Mouse (Mus musculus): ENCODE measurements around the gene Naif1.

Naif1 gene

GRCm38 (mm10) chr2:32427720-32428119, 22.5 kb upstream of the Naif1 start:
- no peak for DNase-seq (ENCODE audit: low spot score in 2 of 2)

- no peak for DNase-seq (ENCODE audit: low spot score in 2 of 2)
Measured at GRCm38 (mm10) chr2:32428262-32428722, 22.0 kb upstream of the Naif1 start.

- no peak for DNase-seq (ENCODE audit: low spot score in 2 of 2)
Measured at GRCm38 (mm10) chr2:32429215-32429891, 20.9 kb upstream of the Naif1 start.

GRCm38 (mm10) chr2:32430701-32431676, 19.3 kb upstream of the Naif1 start:
- DNase-seq (ENCODE audit: low spot score in 2 of 2): no peak

GRCm38 (mm10) chr2:32436686-32437372, 13.4 kb upstream of the Naif1 start:
- DNase-seq (ENCODE audit: low spot score in 2 of 2): no peak

- no peak for DNase-seq (ENCODE audit: low spot score in 2 of 2)
Measured at GRCm38 (mm10) chr2:32437612-32438166, 12.6 kb upstream of the Naif1 start.

GRCm38 (mm10) chr2:32438733-32439132, 11.5 kb upstream of the Naif1 start:
- no peak for DNase-seq (ENCODE audit: low spot score in 2 of 2)

GRCm38 (mm10) chr2:32439177-32439576, 11.1 kb upstream of the Naif1 start:
- no peak for DNase-seq (ENCODE audit: low spot score in 2 of 2)

GRCm38 (mm10) chr2:32440164-32440563, 10.1 kb upstream of the Naif1 start:
- no peak for DNase-seq (ENCODE audit: low spot score in 2 of 2)

GRCm38 (mm10) chr2:32440632-32441031, 9.6 kb upstream of the Naif1 start:
- DNase-seq (ENCODE audit: low spot score in 2 of 2): no peak

- DNase-seq (ENCODE audit: low spot score in 2 of 2): no peak
Measured at GRCm38 (mm10) chr2:32441550-32441949, 8.7 kb upstream of the Naif1 start.

- no peak for DNase-seq (ENCODE audit: low spot score in 2 of 2)
Measured at GRCm38 (mm10) chr2:32445535-32445934, 4.7 kb upstream of the Naif1 start.

- DNase-seq (ENCODE audit: low spot score in 2 of 2): peak; percentile 76 to 80
Measured at GRCm38 (mm10) chr2:32447264-32447936, 2.9 kb upstream of the Naif1 start.

- no peak for DNase-seq (ENCODE audit: low spot score in 2 of 2)
Measured at GRCm38 (mm10) chr2:32448480-32448879, 1.8 kb upstream of the Naif1 start.

GRCm38 (mm10) chr2:32450881-32451844, 906 bp downstream of the Naif1 start, which contains the start of gene Slc25a25:
Gene Slc25a25 (minus strand): TSS chr2:32451445.
- DNase-seq (ENCODE audit: low spot score in 2 of 2): peak; percentile 97

GRCm38 (mm10) chr2:32451870-32452372, 1.7 kb downstream of the Naif1 start:
- peak; percentile 99 for DNase-seq (ENCODE audit: low spot score in 2 of 2)

GRCm38 (mm10) chr2:32452441-32452971, 2.2 kb downstream of the Naif1 start:
- DNase-seq (ENCODE audit: low spot score in 2 of 2): no peak

- no peak for DNase-seq (ENCODE audit: low spot score in 2 of 2)
Measured at GRCm38 (mm10) chr2:32453641-32454303, 3.5 kb downstream of the Naif1 start.

- DNase-seq (ENCODE audit: low spot score in 2 of 2): no peak
Measured at GRCm38 (mm10) chr2:32454633-32455032, 4.4 kb downstream of the Naif1 start.

All from spleen, postnatal 36 days (tissue).